Mouse (Mus musculus) gastrocnemius, postnatal 10 days (tissue): ENCODE measurements around the gene Zcwpw1. TPM values are rescaled to one million over a fixed set of nuclear protein-coding genes. Genes with fewer than 3 reads are reported as not detected.

Experiments
- DNase-seq: peaks from one replicate; pipeline ENCODE4 v3.0.0; 2021; ENCODE audit warnings: mixed read lengths
- total RNA-seq, 2 experiments: library from RNA; stranded (reverse); gene quantifications; 2 replicates each; pipeline ENCODE4 v1.2.3; 2021

Zcwpw1 gene
- total RNA-seq, 2 experiments from 2014 or later = 2.0 to 3.1 TPM

DNA sequence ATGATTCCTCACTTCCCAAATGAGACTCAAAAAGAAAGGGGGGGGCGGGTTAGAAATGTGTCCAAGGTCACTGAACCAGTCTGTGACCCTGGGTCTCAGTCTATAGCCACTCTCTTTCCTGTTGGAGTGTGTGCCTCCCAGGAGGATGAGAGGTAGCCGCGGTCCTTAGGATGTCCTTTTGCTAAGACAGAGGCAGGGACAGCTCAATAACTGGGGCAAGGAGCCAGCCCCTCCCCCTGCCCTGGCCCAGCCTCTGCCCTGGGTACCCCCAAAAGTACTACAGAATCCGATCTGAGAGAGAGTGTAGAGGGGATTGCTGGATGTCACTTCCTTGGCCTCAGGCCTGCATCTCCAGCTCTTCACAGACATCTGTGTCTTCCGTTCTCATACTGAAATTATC, 32.2 kb upstream of the Zcwpw1 start:
- DNase-seq = no peak

DNA sequence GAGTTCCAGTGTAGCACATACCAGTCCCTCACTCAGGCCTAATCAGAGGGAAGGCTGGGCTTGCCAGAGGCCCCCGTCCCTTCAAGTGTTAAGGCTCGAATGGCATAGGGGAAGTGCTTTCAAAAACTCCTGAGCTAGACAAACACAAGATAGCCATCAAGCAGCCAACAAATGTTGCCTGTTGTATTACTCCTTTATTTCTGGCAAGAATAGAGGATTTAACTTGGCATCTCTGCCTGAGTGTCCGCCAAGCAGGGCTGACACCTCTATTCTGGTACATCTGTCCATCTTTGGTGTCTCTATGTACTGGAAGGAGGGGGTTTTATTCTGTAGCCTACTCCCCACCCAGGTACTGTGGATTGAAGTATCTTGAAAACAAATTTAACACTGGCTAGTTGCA, 31.5 kb upstream of the Zcwpw1 start:
- DNase-seq = no peak

DNA sequence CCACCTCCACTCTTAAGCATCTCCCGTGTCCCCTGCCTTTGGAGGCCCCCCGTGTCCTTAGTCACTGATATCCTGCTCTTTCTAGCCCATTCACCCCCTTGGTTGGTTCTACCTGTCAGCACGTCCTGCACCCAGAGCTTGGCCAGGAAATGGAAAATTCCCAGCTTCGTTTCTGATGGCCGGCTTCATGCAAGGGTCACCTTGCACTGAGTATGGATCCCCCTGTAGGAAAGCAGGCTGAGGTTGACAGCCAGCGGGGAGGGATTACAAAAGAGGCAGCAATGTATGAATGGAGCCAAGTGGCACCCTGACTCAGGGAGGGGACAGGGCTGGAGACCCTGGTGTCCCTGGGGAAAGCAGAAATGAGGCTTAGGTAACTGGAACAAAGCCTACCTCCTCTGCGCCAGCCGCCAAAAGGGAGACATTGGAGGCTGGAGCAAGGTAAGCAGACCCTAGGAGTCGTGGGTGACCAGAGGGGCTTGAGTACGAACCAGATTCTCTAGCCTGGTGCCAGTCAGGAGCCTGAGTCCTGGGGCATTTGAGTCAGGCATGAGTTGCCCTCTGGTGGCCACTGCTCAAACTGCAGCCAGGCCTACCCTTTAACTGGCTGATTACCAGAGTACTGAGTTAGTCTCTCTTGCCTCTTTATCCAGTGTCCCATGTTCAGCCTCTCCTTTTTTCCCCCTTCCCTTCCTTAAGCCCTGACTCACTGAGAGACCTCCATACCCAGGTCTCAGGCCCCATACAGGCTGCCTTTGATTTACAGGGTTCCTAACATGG, 30.5 kb upstream of the Zcwpw1 start:
- peak; percentile 88 for DNase-seq

DNA sequence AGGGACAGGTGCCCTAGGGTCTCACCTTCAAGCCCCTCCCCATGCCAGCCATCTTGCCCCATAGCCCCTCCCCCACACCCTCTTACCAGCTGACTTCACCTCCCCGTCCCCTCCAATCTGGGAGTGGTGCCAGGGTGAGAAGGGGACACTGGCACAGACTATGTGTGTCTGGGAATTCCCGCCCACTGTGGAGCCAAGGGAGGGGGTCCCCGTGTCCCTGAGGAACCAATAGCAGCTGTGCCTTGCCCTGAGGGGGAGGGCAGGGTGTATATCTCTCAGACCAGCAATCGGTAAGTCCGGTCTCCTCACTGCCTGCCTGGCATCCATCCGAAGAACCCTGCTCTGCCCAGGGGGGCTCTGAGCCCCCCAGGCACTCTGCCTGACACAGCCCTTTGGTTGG, 29.7 kb upstream of the Zcwpw1 start:
- DNase-seq = no peak

DNA sequence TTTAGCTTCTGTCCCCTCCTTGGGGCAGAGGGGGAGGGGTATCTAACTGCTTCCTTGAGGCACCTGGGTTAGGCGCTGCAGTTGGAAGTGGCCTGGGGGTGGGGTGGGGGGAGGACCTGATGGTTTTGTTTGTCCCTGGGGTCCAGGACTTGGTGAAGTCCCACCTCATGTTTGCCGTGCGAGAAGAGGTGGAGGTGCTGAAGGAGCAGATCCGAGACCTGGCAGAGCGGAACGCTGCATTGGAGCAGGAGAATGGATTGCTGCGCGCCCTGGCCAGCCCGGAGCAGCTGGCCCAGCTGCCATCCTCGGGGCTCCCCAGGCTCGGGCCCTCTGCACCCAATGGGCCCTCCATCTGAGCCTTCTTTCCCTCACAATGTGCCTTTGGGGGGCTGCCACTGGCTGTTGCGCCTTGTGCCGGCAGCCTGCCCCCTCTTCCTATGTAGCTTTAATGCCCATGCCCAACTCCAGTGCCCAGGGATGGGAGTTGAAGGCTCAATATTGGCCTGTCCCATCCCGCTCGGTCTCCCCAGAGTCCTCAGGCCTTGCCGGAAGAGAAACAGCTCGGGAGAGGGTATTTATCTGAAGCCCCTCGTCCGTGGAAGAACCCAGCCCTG, 28.6 kb upstream of the Zcwpw1 start:
- no peak for DNase-seq

DNA sequence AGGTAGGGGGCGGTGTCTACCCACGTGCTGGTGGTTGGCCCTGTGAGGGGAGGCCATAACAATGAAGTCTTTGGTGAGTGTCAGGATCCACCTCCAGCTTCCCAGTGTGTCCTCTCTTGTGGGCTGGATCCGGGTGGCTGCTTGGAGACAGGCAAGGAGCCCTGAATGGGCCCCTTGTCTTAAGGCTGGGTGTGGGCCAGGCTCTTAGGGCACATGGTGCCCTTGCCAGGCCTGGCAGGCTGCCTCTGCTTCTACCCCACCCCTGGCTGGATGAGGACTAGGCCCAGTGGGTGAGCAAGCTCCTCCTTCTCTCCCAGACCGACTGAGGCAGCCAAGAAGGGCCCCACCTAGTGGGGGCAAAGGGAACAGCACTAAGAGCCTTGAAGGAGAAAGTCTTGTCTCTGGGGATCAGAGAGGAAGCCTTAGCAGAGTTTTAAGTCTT, 27.6 kb upstream of the Zcwpw1 start:
- DNase-seq = peak; percentile 88

DNA sequence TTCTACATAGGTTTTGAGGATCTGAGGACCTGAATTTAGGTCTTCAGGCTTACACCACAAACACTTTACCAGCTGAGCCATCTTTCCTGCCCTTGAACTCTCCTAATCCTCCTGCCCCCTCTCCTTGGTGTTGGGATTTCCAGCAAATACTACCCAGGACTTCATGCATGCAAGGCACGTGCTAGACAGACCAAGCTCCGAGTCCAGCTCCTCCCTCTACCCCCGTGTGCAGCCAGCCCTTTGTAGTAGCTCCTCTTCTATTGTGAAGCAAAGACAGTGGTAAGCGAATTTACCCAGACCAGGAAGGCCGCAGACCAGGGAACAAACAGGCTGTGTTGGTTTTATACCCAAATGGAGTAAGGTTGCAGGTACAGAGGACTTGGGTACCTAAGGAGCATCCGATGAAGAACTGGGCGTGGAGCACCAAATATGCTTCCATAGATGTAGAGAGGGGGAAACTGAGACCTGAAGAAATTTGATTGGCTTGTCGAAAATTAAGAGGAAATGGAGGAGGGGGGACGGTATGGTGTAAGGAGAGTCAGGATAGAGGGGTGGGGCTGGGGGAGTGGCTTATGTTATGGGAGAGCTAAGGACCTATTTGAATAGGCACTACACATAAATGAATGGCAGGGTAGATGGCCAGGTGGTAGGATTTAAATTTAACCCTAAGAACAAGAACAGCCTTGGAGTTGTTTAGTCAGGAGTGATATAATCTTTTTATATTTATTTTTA, 22.8 kb upstream of the Zcwpw1 start:
- no peak for DNase-seq

DNA sequence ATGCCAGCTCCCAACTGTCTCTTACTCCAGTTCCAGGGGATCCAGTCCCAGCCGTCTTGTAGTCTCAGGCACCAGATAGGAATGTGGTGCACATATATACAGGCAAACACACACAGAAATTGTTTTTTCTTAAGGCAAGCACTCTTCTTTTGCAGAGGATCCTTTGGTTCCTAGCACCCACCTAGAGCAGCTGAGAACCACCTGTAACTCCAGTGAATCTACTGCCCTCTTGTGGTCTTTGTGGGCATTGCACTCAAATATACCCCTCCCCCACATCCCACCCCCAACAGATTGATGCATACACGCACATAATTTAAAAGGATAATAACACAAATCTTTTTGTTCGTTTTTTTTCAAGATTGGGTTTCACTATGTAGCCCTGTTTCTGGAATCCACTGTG, 21.3 kb upstream of the Zcwpw1 start:
- no peak for DNase-seq

DNA sequence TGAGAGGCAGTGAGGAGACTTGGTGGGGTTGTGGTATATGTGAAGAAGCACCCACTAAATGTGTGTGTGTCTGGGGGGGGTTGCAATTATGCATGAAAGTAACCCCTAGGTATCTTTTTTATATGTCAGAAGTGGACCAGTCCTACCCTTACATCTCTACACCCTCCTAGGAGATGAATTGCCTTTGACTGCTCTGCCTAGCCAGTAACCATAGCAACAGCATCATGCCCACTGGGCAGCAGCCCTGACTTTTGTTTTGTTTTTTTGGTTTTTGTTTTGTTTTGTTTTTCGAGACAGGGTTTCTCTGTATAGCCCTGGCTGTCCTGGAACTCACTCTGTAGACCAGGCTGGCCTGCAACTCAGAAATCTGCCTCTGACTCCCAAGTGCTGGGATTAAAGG, 19.1 kb upstream of the Zcwpw1 start:
- DNase-seq = no peak

DNA sequence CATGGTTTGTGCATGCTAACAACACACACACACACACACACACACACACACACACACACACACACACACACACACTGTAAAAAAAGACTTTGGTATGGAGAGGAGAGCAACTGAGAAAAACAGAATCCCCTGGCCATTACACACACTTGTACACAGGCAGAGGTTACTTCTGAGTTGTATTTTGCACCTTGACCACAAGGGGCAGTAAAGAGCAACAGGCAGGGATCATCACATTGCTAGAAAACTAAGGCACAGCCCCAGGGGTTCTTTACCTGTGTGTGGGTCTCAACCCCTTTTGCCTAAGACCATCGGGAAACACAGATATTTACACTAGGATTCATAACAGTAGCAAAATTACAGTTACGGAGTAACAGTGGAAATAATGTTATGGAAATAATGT, 16.9 kb upstream of the Zcwpw1 start:
- DNase-seq = no peak

DNA sequence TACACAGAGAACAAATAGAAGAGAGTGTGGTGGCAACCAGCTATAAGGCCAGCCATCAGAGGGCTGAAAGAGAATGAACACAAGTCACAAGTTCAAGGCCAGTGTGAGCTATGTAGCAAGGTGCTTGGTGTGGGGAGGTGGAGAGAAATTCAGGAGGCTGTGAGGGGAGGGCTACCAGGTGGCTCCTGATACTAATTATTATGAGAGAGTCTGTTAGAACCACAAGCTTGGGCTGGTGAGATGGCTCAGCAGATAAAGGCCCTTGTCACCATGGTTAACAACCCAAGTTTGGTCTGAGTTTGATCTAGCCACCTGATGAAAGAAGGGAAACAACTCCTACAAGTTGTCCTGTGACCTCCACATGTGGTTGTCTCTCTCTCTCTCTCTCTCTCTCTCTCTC, 14.8 kb upstream of the Zcwpw1 start:
- no peak for DNase-seq

DNA sequence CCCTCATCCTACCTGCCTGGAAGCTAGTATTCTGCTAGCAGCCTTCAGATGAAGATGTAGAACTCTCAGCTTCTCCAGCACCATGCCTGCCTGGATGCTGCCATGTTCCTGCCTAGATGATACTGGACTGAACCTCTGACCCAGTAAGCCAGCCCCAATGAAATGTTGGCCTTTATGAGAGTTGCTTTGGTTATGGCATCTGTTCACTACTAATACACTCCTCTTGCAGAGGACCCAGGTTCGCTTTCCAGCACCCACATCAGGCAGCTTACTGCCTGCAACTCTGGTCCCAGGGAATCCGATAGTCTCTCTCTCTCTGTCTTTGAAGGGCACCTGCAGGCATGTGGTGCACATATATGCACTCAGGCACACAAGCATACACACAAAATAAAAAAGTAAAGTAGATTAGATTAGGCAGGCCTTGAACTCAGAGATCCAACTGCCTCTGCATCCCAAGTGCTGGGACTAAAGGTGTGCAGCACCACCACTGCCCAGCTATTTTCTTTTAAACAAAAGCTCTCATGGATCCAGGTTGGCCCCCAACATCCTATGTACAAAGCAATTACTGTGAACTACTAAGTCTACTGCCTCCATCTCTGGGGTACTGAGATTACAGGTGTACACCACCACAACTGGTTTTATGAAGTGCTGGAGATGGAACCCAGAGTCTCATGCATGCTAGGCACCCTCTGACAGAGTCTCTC, 11.9 kb upstream of the Zcwpw1 start:
- DNase-seq = no peak

DNA sequence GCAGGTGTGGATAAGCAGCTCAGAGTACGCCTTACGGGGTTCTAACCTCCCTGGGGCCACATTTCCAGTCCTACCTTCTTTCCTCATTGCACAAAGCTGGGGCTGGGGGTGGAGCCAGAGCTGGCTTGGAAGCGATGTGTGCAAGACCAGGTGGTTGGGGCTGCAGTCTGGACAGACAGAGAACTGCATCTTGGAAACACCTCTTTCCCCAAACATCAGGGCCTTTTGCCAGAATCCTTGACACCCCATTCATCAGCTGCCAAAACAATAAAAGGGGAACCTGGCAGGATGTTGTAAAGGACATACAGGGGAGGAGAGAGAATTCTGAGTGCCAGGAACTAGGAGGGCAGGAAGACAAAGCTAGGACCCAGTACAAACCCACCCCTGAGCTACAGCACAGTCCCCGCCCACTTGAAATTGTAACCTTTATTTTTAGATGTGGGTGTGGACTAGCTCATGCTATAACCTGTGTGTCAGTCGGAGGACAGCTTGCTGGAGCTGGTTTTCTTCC, 11.1 kb upstream of the Zcwpw1 start:
- DNase-seq = peak; percentile 8

DNA sequence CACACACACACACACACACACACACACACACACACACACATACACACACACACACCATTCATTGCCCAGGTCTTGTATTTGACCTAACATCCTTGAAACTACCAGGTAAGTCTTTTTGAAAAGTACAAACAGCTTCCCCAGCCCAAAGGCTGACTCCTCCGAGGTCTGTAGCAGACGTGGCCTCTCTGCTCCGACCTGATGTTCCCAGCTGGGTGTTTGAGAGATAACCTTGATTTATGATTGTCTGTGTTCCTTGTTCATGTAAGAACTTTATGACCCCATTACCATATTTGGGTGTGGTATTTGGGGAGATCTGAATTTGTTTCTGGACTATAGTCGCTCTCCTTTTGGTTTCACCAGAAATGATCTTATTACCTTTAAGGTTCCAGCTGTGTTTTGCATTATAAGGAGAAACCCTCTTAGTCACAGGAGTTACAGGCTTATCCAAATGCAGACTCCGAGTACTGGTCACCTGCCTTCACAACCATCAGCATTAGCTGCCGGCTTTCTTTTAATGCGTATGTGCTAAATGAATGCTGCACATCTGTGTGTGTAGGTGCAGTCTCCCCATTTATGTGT, 10.2 kb upstream of the Zcwpw1 start:
- DNase-seq = no peak

DNA sequence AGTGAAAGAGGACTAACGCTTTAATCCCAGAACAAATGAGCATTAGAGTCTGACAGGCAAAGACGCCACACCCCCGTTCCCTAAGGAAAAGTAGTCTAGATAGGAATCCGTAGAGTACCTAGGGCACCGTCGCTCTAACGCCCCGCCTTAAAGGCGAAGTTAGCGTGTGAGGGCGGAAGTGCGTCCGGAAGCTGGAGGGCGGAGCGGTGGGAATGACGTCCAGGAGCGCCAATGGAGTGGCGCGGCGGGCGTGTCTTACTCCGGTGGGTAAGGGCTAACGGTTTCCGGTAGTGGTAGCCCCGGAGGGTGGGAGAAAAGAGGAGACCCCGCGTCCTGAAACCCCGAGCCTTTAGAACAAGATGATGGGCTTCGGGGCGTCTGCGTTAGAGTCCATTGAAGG, 9.0 kb upstream of the Zcwpw1 start, which contains the start of gene Ppp1r35:
Gene Ppp1r35, plus strand, starts transcription at position 215 of the 400 bp plus-strand sequence.
- DNase-seq = peak; percentile 95

DNA sequence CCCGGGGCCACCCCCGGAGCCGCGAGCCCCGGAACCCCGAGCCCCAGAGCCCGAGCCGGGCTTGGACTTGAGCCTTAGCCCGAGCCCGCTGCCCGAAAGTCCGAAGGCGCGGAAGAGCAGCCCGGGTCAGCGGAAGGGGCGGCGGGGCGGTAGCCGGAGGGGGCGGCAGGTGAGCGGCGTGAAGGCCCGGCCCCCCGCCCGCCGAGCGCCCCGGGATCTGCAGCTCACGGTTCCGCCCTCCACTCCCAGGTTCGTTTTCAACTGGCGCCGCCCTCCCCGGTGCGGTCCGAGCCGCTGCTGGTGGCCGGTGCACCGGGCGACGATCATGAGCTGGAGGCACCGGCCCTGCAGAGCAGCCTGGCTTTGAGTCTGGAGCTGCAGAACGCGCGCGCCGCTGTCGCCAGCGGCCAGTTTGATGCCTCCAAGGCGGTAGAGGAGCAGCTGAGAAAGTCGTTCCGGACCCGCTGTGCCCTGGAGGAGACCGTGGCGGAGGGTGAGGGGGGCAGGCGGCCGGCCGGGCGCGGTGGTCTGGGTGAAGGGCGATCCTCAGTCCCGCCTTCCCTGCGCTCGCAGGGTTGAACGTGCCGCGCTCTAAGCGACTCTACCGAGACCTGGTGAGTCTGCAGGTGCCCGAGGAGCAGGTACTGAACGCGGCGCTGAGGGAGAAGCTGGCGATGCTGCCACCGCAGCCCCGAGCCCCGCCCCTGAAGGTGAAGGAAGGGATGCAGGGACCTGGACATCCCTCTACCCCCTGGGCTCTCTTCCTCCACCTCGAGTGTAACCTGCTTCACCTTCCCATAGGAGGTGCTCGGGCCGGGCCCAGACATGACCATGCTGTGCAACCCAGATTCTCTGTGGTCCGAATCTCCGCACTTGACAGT, 8.3 kb upstream of the Zcwpw1 start:
- DNase-seq = peak; percentile 41

DNA sequence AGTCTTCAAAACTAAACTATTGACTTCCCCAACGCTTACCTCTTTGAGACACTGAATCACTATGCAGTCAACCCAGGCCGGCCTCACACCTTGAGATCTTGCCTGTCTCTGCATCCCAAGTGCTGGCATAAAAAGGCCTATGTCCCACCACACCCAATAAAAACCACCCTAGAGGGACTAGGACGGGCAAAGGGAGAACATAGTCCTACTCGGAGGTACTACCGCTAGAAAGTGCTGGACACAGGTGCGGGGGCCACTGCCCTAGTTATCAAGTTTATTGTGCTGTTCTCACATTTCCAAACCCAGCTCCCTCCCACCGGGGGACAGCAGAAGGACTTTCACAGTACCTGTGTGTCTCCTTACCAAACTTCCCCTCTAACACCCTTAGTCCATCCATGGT, 5.9 kb upstream of the Zcwpw1 start:
- no peak for DNase-seq

DNA sequence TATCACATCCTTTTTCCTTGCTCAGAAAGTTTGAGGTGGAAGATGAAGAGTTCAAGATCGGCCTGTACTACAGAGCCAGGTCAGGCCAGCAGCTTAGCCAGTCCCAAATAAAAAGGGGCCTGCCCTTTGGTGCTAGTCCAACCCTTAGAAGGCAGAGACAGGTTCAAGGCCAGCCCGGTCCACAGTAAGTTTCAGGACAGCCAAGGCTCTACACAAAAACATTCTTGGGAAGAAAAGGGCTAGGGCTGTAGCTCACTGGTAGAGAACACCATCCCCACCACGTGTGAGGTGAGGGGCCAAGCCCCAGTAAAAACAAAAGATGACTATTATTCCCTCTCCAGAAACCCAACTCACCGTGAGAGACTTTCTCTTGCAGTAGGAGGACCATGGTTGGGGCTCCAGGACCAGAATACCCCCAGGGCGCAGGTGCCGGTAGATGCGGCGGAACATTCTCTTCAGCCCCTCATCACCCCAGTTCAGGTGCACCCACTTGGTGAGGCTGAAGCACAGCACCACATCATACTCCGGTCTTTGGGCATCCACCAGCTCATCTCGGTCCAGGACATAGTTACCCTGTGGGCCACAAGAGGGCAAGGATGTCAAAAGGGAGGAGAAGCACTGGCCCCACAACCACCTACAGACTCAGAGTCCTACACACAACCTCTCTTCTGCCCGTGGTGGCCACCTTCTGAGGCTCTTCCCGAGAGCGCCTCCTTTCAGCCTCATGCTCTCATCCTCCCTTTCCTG, 4.6 kb upstream of the Zcwpw1 start:
- no peak for DNase-seq

DNA sequence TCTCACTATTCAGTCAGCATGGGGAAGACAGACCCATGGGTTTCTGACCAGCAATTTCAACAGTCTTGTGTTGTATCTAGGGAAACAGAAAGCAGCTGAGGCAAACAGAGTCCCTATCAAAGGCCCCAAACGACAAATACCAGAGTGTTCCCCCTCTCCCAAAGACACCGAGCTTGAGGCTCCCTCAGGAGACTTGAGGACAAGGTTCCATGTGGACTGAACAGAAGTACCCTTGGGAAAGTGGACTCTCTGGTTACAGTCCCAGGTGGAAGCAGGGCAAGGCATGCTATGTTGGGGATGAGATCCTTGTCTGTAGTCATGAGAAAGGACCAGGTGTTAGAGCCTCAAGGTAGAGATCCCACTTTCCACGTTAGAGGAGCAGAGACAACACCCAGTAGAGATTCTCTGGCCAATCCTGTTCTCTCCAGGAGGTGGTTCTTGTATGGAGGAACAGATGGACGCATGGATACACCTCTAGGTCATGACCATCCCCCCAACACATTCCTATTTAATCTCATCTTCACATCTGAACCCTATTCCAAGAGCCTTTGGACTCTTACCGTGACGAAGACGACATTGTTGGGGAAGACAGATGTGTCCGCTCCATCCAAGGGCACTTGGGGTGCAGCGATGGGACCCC, 3.6 kb upstream of the Zcwpw1 start:
- DNase-seq = no peak

DNA sequence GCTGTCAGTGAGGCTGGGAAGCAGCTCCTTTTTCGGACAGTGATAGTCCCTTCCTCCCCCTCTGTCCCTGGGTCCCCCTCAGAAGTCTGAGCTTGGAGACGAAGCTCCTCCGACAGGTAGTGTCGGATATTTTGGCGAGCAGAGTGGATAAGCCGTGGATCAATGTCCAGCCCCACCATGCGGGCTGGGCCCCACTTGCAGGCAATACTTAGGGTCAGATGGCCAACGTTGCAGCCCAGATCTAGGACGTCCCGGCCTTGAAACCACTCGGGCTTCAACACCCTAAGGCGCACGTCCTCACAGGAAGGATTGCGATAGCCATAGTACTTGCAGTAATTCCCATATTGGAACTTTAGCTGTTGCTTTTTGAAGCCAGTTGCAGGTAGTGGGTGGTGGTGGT, 3.1 kb upstream of the Zcwpw1 start:
- no peak for DNase-seq
